Mouse (Mus musculus): ENCODE measurements around the gene Ecsit. TPM values are rescaled to one million over a fixed set of nuclear protein-coding genes. Genes with fewer than 3 reads are reported as not detected.

Gene Ecsit
- 10 to 100 TPM; 45.8 to 46.8 TPM for total RNA-seq (2021)
- long read RNA-seq, transcript Ecsit-201 (9 exons, 1,673 nt): major isoform, 16 of 57 reads
- long read RNA-seq, transcript Ecsit-204 (9 exons, 1,676 nt): minor isoform, 12 of 57 reads
- long read RNA-seq, partial matches to known transcripts: 18 of 57 reads
- long read RNA-seq, other reads (novel, unspliced or antisense): 9 of 57 reads

- peak; percentile 91 to 95 for DNase-seq (ENCODE audit: low spot score in 2 of 2)
Observed at GRCm38 (mm10) chr9:22085022-22085834, at the start of gene Ecsit. Gene Ecsit (minus strand): TSS chr9:22085438.

- no peak for DNase-seq (ENCODE audit: low spot score in 2 of 2)
Observed at GRCm38 (mm10) chr9:22134246-22134890, 49.1 kb upstream of the Ecsit start.

GRCm38 (mm10) chr9:22132220-22132619, 47.0 kb upstream of the Ecsit start:
- no peak for DNase-seq (ENCODE audit: low spot score in 2 of 2)

GRCm38 (mm10) chr9:22131226-22131981, 46.2 kb upstream of the Ecsit start:
- no peak for DNase-seq (ENCODE audit: low spot score in 2 of 2)

GRCm38 (mm10) chr9:22125246-22126027, 40.2 kb upstream of the Ecsit start:
- DNase-seq (ENCODE audit: low spot score in 2 of 2): no peak

- no peak for DNase-seq (ENCODE audit: low spot score in 2 of 2)
Observed at GRCm38 (mm10) chr9:22124169-22124568, 38.9 kb upstream of the Ecsit start.

- no peak for DNase-seq (ENCODE audit: low spot score in 2 of 2)
Observed at GRCm38 (mm10) chr9:22123069-22123609, 37.9 kb upstream of the Ecsit start.

- no peak for DNase-seq (ENCODE audit: low spot score in 2 of 2)
Observed at GRCm38 (mm10) chr9:22122005-22122404, 36.8 kb upstream of the Ecsit start.

GRCm38 (mm10) chr9:22121545-22121944, 36.3 kb upstream of the Ecsit start:
- no peak for DNase-seq (ENCODE audit: low spot score in 2 of 2)

GRCm38 (mm10) chr9:22119543-22119942, 34.3 kb upstream of the Ecsit start:
- no peak for DNase-seq (ENCODE audit: low spot score in 2 of 2)

GRCm38 (mm10) chr9:22117754-22118456, 32.7 kb upstream of the Ecsit start:
- peak; percentile 54 to 60 for DNase-seq (ENCODE audit: low spot score in 2 of 2)

- DNase-seq (ENCODE audit: low spot score in 2 of 2): peak; percentile 92 to 94
Observed at GRCm38 (mm10) chr9:22116740-22117426, 31.6 kb upstream of the Ecsit start, which contains the start of gene Elof1. Gene Elof1 (minus strand): TSS chr9:22117172.

GRCm38 (mm10) chr9:22116086-22116485, 30.8 kb upstream of the Ecsit start:
- peak; percentile 16 to 26 for DNase-seq (ENCODE audit: low spot score in 2 of 2)

- no peak for DNase-seq (ENCODE audit: low spot score in 2 of 2)
Observed at GRCm38 (mm10) chr9:22115635-22116034, 30.4 kb upstream of the Ecsit start.

- no peak for DNase-seq (ENCODE audit: low spot score in 2 of 2)
Observed at GRCm38 (mm10) chr9:22108194-22108593, 23.0 kb upstream of the Ecsit start.

- no peak for DNase-seq (ENCODE audit: low spot score in 2 of 2)
Observed at GRCm38 (mm10) chr9:22099922-22100321, 14.7 kb upstream of the Ecsit start.

- no peak for DNase-seq (ENCODE audit: low spot score in 2 of 2)
Observed at GRCm38 (mm10) chr9:22098993-22099696, 13.9 kb upstream of the Ecsit start, which contains the start of gene Cnn1. Gene Cnn1 (plus strand): TSS chr9:22099216.

- peak; percentile 72 to 75 for DNase-seq (ENCODE audit: low spot score in 2 of 2)
Observed at GRCm38 (mm10) chr9:22095854-22096307, 10.6 kb upstream of the Ecsit start.

All from layer of hippocampus, postnatal 10 days (tissue).